Mouse (Mus musculus) monocyte, adult 5-6 weeks (primary cell): ENCODE results near the gene Hadh. TPM values are rescaled to one million over a fixed set of nuclear protein-coding genes. Genes with fewer than 3 reads are reported as not detected.

Experiments used
- ATAC-seq: fragments of 153-309, 156-312 bp; replicated peaks from 2 replicates; pipeline ENCODE4 v1.8.0; 2017; ENCODE audit warnings: mild to moderate bottlenecking; ENCODE audit not compliant: low TSS enrichment, insufficient number of reproducible peaks, severe bottlenecking, poor library complexity, low FRiP score
- total RNA-seq: library from RNA; stranded (forward); fragments of 200-1000, 200-491, 200-594 nt; gene quantifications from 3 replicates; pipeline ENCODE4 v1.2.3, GENCODE M21; 2017

Hadh gene
- total RNA-seq, 1 experiment from 2014 or later = 12.7 TPM

- no peak for ATAC-seq
Measured at GRCm38 (mm10) chr3:131190239-131190638, 81.7 kb downstream of the Hadh start.

DNA sequence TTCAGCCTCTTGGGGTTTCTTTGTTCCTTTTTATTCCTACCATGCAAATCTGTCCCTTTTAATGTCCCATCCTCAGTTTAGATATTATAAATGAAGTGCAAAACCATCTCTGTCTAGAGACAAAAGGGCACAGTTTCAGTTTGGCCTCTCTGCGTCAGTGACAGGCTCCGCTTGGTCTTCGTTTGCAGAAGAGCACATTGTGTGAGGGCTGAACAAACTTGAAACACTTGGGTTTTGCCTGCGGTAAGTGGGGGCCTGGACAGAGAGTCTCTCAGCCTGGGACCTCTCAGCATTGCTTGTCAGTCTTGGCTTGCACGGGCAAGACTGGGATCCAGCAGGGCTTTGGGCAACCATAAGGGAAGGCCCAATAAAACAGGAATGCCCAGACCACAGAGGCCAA is 85.7 kb downstream of the Hadh start:
- no peak for ATAC-seq

Other genes starting within 250 kb of the Hadh start
- 4.7 to 20.3 TPM (median 18.9 TPM) in 3 replicates for gene Lef1, start 161.6 kb downstream of the Hadh start, total RNA-seq
- 0.39 TPM in 1 of 3 replicates, not detected in the others for gene Cyp2u1, start 31.1 kb upstream of the Hadh start, total RNA-seq
- gene Sgms2, start 219.3 kb upstream of the Hadh start, total RNA-seq = 1.2 to 15.8 TPM (median 3.8 TPM) in 3 replicates